Mouse (Mus musculus): ENCODE measurements at regions not wholly inside any gene's neighbourhood (a gene's known extent, or its start where the extent isn't known, plus 50 kb on each side); places are given as distances from the start of the nearest gene placed in this dataset.
"Not testable (repeated sequence)": the region's sequence is repeated elsewhere in the genome, so short reads cannot be mapped to it uniquely, and the experiment has no call there.

GRCm38 (mm10) chr10:3192291-3192690, 75.3 kb downstream of the H60c start:
- peak; percentile 40 for DNase-seq (ENCODE audit: low spot score)
- 37% methylated on average over 3 of the region's 3 CpGs for WGBS
- H3K4me3 ChIP-seq (ENCODE audit: low read depth, low read length): no peak overlapping the region
- ATAC-seq: peak; percentile 65
- H3K27ac ChIP-seq (ENCODE audit: low read length): no peak overlapping the region
- no peak overlapping the region for H3K9ac ChIP-seq (replicated peaks; ENCODE audit: low read depth)
- H3K4me1 ChIP-seq (ENCODE audit: insufficient read depth, low read depth, low read length): no peaks in the 10 kb centered on the region
- no peak overlapping the region for H3K4me2 ChIP-seq (replicated peaks; ENCODE audit: low read depth, low read length)
- no peak for TF ChIP-seq CTCF (IDR thresholded peaks at IDR 0.05)
- no peak for TF ChIP-seq EP300 (IDR thresholded peaks at IDR 0.05)
- no peaks in the 10 kb centered on the region for H3K27me3 ChIP-seq (replicated peaks; ENCODE audit: insufficient read depth, low read length)
- H3K36me3 ChIP-seq (ENCODE audit: insufficient read depth, low read length): no peaks in the 10 kb centered on the region
- H3K9me3 ChIP-seq (ENCODE audit: low read length): no peaks in the 10 kb centered on the region; the same call in 1 of the 2 replicates

GRCm38 (mm10) chr10:3188361-3188760, 79.2 kb downstream of the H60c start:
- H3K9me3 ChIP-seq (ENCODE audit: low read length): no peaks in the 10 kb centered on the region
- ATAC-seq (no peak), DNase-seq (ENCODE audit: low spot score) (no peak)
- H3K27me3 ChIP-seq (replicated peaks; ENCODE audit: insufficient read depth, low read length): no peaks in the 10 kb centered on the region
- no peak overlapping the region for H3K4me3 ChIP-seq (ENCODE audit: low read depth, low read length)
- TF ChIP-seq EP300 (IDR thresholded peaks at IDR 0.05) (no peak), CTCF (IDR thresholded peaks at IDR 0.05) (no peak)
- H3K4me2 ChIP-seq (replicated peaks; ENCODE audit: low read depth, low read length): no peak overlapping the region
- no peak overlapping the region for H3K9ac ChIP-seq (replicated peaks; ENCODE audit: low read depth)
- H3K4me1 ChIP-seq (ENCODE audit: insufficient read depth, low read depth, low read length): no peaks in the 10 kb centered on the region
- 76% methylated on average over 4 of the region's 4 CpGs for WGBS
- no peak overlapping the region for H3K27ac ChIP-seq (ENCODE audit: low read length)
- H3K36me3 ChIP-seq (ENCODE audit: insufficient read depth, low read length): no peaks in the 10 kb centered on the region

GRCm38 (mm10) chr10:3180103-3180502, 87.5 kb downstream of the H60c start:
- H3K4me1 ChIP-seq (ENCODE audit: insufficient read depth, low read depth, low read length): no peaks in the 10 kb centered on the region
- H3K27ac ChIP-seq (ENCODE audit: low read length): no peak overlapping the region
- H3K4me2 ChIP-seq (replicated peaks; ENCODE audit: low read depth, low read length): no peak overlapping the region
- no peak for DNase-seq (ENCODE audit: low spot score)
- H3K9ac ChIP-seq (replicated peaks; ENCODE audit: low read depth): no peak overlapping the region
- no peak for TF ChIP-seq EP300 (IDR thresholded peaks at IDR 0.05)
- no peak for TF ChIP-seq CTCF (IDR thresholded peaks at IDR 0.05)
- no peaks in the 10 kb centered on the region for H3K36me3 ChIP-seq (ENCODE audit: insufficient read depth, low read length)
- no peak for ATAC-seq
- H3K27me3 ChIP-seq (replicated peaks; ENCODE audit: insufficient read depth, low read length): no peaks in the 10 kb centered on the region
- no peak overlapping the region for H3K4me3 ChIP-seq (ENCODE audit: low read depth, low read length)
- no peaks in the 10 kb centered on the region for H3K9me3 ChIP-seq (ENCODE audit: low read length)

GRCm38 (mm10) chr10:3173601-3174000, 94.0 kb downstream of the H60c start:
- Histone ChIP-seq H3K4me1 (ENCODE audit: insufficient read depth, low read depth, low read length) (no peaks in the 10 kb centered on the region), H3K9me3 (ENCODE audit: low read length) (no peaks in the 10 kb centered on the region), H3K9ac (replicated peaks; ENCODE audit: low read depth) (no peak overlapping the region), H3K4me3 (ENCODE audit: low read depth, low read length) (no peak overlapping the region), H3K27ac (ENCODE audit: low read length) (no peak overlapping the region), H3K36me3 (ENCODE audit: insufficient read depth, low read length) (no peaks in the 10 kb centered on the region), H3K27me3 (replicated peaks; ENCODE audit: insufficient read depth, low read length) (no peaks in the 10 kb centered on the region), H3K4me2 (replicated peaks; ENCODE audit: low read depth, low read length) (no peak overlapping the region)
- ATAC-seq: no peak
- DNase-seq (ENCODE audit: low spot score): no peak
- TF ChIP-seq EP300 (IDR thresholded peaks at IDR 0.05) (no peak), CTCF (IDR thresholded peaks at IDR 0.05) (no peak)

- not testable (repeated sequence) for H3K4me3 ChIP-seq (ENCODE audit: low read depth, low read length); DNase-seq (ENCODE audit: low spot score); H3K4me2 ChIP-seq (replicated peaks; ENCODE audit: low read depth, low read length); H3K27me3 ChIP-seq (replicated peaks; ENCODE audit: insufficient read depth, low read length); H3K4me1 ChIP-seq (ENCODE audit: insufficient read depth, low read depth, low read length); ATAC-seq; H3K9ac ChIP-seq (replicated peaks; ENCODE audit: low read depth); H3K9me3 ChIP-seq (ENCODE audit: low read length); H3K27ac ChIP-seq (ENCODE audit: low read length); H3K36me3 ChIP-seq (ENCODE audit: insufficient read depth, low read length)
- 67% methylated on average over 4 of the region's 4 CpGs for whole genome bisulfite sequencing
Measured at GRCm38 (mm10) chr10:3172927-3173326, 94.6 kb downstream of the H60c start.

GRCm38 (mm10) chr10:3172257-3172656, 95.3 kb downstream of the H60c start:
- 88% methylated on average over 1 of the region's 1 CpGs for WGBS
- H3K27ac ChIP-seq (ENCODE audit: low read length): no peak overlapping the region
- no peak for DNase-seq (ENCODE audit: low spot score)
- TF ChIP-seq CTCF (IDR thresholded peaks at IDR 0.05): no peak
- no peak for TF ChIP-seq EP300 (IDR thresholded peaks at IDR 0.05)
- no peaks in the 10 kb centered on the region for H3K27me3 ChIP-seq (replicated peaks; ENCODE audit: insufficient read depth, low read length)
- no peaks in the 10 kb centered on the region for H3K36me3 ChIP-seq (ENCODE audit: insufficient read depth, low read length)
- H3K4me2 ChIP-seq (replicated peaks; ENCODE audit: low read depth, low read length): no peak overlapping the region
- H3K9me3 ChIP-seq (ENCODE audit: low read length): no peaks in the 10 kb centered on the region
- no peak for ATAC-seq
- no peak overlapping the region for H3K4me3 ChIP-seq (ENCODE audit: low read depth, low read length)
- H3K4me1 ChIP-seq (ENCODE audit: insufficient read depth, low read depth, low read length): no peaks in the 10 kb centered on the region
- no peak overlapping the region for H3K9ac ChIP-seq (replicated peaks; ENCODE audit: low read depth)

GRCm38 (mm10) chr10:3171366-3171765, 96.2 kb downstream of the H60c start:
- Histone ChIP-seq H3K9ac (replicated peaks; ENCODE audit: low read depth) (no peak overlapping the region), H3K4me2 (replicated peaks; ENCODE audit: low read depth, low read length) (no peak overlapping the region), H3K36me3 (ENCODE audit: insufficient read depth, low read length) (no peaks in the 10 kb centered on the region), H3K27me3 (replicated peaks; ENCODE audit: insufficient read depth, low read length) (no peaks in the 10 kb centered on the region), H3K9me3 (ENCODE audit: low read length) (no peaks in the 10 kb centered on the region), H3K4me1 (ENCODE audit: insufficient read depth, low read depth, low read length) (no peaks in the 10 kb centered on the region), H3K4me3 (ENCODE audit: low read depth, low read length) (no peak overlapping the region), H3K27ac (ENCODE audit: low read length) (no peak overlapping the region)
- DNase-seq (ENCODE audit: low spot score) (no peak), ATAC-seq (no peak)
- 91% methylated on average over 5 of the region's 5 CpGs for WGBS
- TF ChIP-seq CTCF (IDR thresholded peaks at IDR 0.05) (no peak), EP300 (IDR thresholded peaks at IDR 0.05) (no peak)
